Mouse (Mus musculus) heart, embryonic 10.5 days (tissue): ENCODE measurements around the gene Arhgef40. TPM values are rescaled to one million over a fixed set of nuclear protein-coding genes. Genes with fewer than 3 reads are reported as not detected.
A peak's percentile ranks its signal among the peaks of the same experiment; 100 is the strongest.

Experiments
- DNase-seq: peaks from one replicate; pipeline ENCODE4 v3.0.0-alpha.2; 2017; ENCODE audit warnings: low spot score
- H3K27ac ChIP-seq: fragments of 300-500 bp; sonication (generic); 2 replicates; pipeline ENCODE4 v1.5.1; 2016; ENCODE audit warnings: mild to moderate bottlenecking
- H3K27me3 ChIP-seq: fragments of 300-500 bp; sonication (generic); 2 replicates; pipeline ENCODE4 v1.6.1; 2016; ENCODE audit warnings: mild to moderate bottlenecking; ENCODE audit not compliant: poor library complexity, insufficient read depth, severe bottlenecking
- H3K36me3 ChIP-seq: fragments of 300-500 bp; sonication (generic); 2 replicates; pipeline ENCODE4 v1.6.1; 2016; ENCODE audit warnings: mild to moderate bottlenecking, moderate library complexity
- H3K4me1 ChIP-seq: fragments of 300-500 bp; sonication (generic); 2 replicates; pipeline ENCODE4 v1.6.1; 2016; ENCODE audit warnings: mild to moderate bottlenecking
- H3K4me3 ChIP-seq: fragments of 300-500 bp; sonication (generic); 2 replicates; pipeline ENCODE4 v1.5.1; 2016; ENCODE audit warnings: mild to moderate bottlenecking, moderate library complexity
- H3K9me3 ChIP-seq: fragments of 300-500 bp; sonication (generic); 2 replicates; pipeline ENCODE4 v1.6.1; 2016; ENCODE audit warnings: mild to moderate bottlenecking, moderate library complexity
- WGBS: fragments of 180-500 bp; shearing (Covaris S2); methylation state at CpG from one replicate; pipeline ENCODE4 v1.1.7; 2016; 5-methylcytosine and 5-hydroxymethylcytosine counted together
- polyA plus RNA-seq: library from polyadenylated mRNA; unstranded; fragments of >200 nt; fragmentation: Nextera tagmentation; extraction: Ambion mirVana; gene quantifications from 2 replicates; pipeline ENCODE4 v1.2.1, GENCODE M21; 2016

Arhgef40 gene
- polyA plus RNA-seq, 1 experiment from 2014 or later = 86.4 TPM

- Histone ChIP-seq H3K27me3 (no peaks in the 10 kb centered on the region), H3K27ac (peak overlapping the region; percentile 69), H3K9me3 (no peaks in the 10 kb centered on the region), H3K4me3 (no peak overlapping the region), H3K36me3 (peaks cover 74% of the 10 kb centered on the region), H3K4me1 (peaks cover 75% of the 10 kb centered on the region)
- no peak for DNase-seq
- 94% methylated on average over 23 of the region's 23 CpGs for WGBS
These were observed 22.3 kb downstream of the Arhgef40 start for GRCm38 (mm10) chr14:52006771-52007170.

GRCm38 (mm10) chr14:52008321-52009203 lies 24.0 kb downstream of the Arhgef40 start:
- Histone ChIP-seq H3K27me3 (no peaks in the 10 kb centered on the region), H3K9me3 (no peaks in the 10 kb centered on the region), H3K36me3 (peaks cover 56% of the 10 kb centered on the region), H3K4me3 (peak overlapping the region; percentile 28; the same call in 1 of the 2 replicates), H3K27ac (peak overlapping the region; percentile 47; the same call in 1 of the 2 replicates), H3K4me1 (peaks cover 85% of the 10 kb centered on the region)
- 54% methylated on average over 38 of the region's 38 CpGs for WGBS
- peak; percentile 91 for DNase-seq

DNA sequence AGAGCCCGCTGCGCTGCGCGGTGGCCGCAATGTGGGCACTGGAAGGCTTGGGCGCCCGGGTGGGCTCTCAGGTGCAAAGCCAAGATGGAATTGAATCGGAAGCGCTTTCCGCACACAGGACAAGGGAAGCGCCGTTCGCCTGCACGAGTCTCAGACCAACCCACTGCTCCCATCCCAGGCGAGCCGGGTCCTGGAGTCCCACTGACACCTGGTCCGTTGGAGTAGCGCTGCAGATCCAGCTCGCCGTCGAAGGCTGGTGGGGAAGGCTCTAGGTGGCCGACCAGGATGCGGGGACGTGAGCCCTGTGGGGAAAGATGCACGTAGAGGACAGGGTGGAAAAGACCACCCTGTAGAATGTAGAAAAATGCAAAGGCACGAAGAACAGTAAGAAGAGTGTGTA lies 24.8 kb downstream of the Arhgef40 start:
- Histone ChIP-seq H3K4me3 (peak overlapping the region; percentile 28; the same call in 1 of the 2 replicates), H3K27me3 (no peaks in the 10 kb centered on the region), H3K4me1 (peaks cover 77% of the 10 kb centered on the region), H3K36me3 (peaks cover 49% of the 10 kb centered on the region), H3K9me3 (no peaks in the 10 kb centered on the region), H3K27ac (peak overlapping the region; percentile 47; the same call in 1 of the 2 replicates)
- WGBS = 49% methylated on average over 26 of the region's 26 CpGs
- DNase-seq = no peak

DNA sequence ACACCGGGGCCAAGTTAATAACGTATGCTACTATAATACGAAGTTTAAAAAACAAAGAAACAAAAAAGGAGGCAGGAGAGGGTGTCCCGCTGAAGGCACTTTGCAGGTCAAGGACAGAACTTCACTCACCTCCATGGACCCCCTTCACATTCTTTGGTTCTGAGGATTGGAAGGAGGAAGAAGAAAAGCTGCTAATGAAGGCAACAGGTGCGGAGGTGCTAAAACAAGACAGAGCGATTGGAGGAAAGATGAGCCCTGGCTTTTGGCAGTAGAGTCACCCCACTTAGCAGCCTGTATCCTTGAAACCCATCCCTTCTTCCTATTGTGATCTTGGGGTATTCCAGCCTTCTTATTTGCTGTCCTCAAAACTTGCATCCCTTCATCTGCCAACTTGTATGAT lies 25.3 kb downstream of the Arhgef40 start:
- no peaks in the 10 kb centered on the region for H3K27me3 ChIP-seq
- H3K9me3 ChIP-seq = no peaks in the 10 kb centered on the region
- H3K36me3 ChIP-seq = peaks cover 44% of the 10 kb centered on the region
- peaks cover 72% of the 10 kb centered on the region for H3K4me1 ChIP-seq
- WGBS = 51% methylated on average over 6 of the region's 6 CpGs
- peak overlapping the region; percentile 53 for H3K4me3 ChIP-seq
- peak overlapping the region; percentile 82 for H3K27ac ChIP-seq
- no peak for DNase-seq

DNA sequence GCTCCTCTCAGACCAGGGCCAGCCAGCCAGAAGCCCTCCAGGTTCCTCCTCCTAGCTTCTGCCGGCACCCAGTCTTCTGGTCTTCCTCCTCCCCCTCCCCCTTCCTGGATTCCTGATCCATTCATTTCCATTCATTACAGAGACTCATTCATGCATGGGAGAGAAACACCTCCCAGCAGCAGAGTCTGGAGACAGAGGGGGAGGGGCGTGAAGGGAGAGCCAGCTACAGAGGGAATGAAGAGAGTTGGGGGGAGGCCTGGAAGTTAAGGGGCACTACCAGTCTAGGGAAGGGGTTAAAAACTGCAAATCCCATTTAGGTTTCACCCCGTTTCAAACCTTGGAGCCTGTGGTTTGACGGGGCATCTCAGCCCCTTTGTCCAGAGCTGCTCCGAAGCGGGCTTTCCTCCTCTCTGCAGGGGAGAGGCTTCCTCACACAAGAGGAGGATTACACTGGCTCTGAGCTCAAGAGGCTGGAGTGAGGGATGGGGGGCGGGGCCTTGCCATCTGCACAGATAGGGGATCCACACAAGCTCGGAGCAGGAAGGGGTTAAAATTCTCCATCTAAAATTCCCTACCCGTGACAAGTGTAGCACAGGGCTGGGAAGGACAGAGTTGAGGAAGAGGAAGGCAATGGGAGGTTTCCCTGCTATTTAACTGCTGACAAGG lies 26.1 kb downstream of the Arhgef40 start:
- peak overlapping the region; percentile 82 for H3K27ac ChIP-seq
- WGBS = under 1% methylated on average over 9 of the region's 9 CpGs
- peaks cover 37% of the 10 kb centered on the region for H3K36me3 ChIP-seq
- H3K27me3 ChIP-seq = no peaks in the 10 kb centered on the region
- no peaks in the 10 kb centered on the region for H3K9me3 ChIP-seq
- peak overlapping the region; percentile 53 for H3K4me3 ChIP-seq
- peaks cover 69% of the 10 kb centered on the region for H3K4me1 ChIP-seq
- no peak for DNase-seq

GRCm38 (mm10) chr14:52011683-52012082 lies 27.2 kb downstream of the Arhgef40 start:
- Histone ChIP-seq H3K9me3 (no peaks in the 10 kb centered on the region), H3K27ac (no peak overlapping the region), H3K27me3 (no peaks in the 10 kb centered on the region), H3K4me1 (peaks cover 69% of the 10 kb centered on the region), H3K36me3 (peaks cover 26% of the 10 kb centered on the region), H3K4me3 (no peak overlapping the region)
- no peak for DNase-seq
- WGBS = 62% methylated on average over 1 of the region's 1 CpGs

DNA sequence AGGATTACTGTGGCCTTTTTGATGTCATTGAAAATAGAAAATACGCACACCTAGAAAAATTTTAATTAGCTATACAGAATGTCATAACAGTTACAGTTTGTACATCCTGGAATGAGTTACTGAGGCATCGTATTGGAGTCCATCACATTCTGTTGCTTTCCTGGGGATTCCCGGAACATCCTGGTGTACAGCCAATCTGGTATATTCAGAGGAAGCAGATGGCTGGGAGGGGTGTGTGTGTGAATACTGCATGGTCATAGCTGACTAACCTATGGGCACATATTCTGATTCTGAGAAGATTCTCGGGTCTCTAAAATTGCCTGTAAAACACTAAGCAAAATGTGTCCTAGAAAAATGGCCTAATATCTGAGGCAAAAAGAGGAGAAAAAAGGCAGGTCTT lies 27.6 kb downstream of the Arhgef40 start:
- Histone ChIP-seq H3K27me3 (no peaks in the 10 kb centered on the region), H3K9me3 (no peaks in the 10 kb centered on the region), H3K36me3 (peaks cover 22% of the 10 kb centered on the region), H3K27ac (no peak overlapping the region), H3K4me1 (peaks cover 69% of the 10 kb centered on the region), H3K4me3 (no peak overlapping the region)
- no peak for DNase-seq
- WGBS = 77% methylated on average over 4 of the region's 4 CpGs

DNA sequence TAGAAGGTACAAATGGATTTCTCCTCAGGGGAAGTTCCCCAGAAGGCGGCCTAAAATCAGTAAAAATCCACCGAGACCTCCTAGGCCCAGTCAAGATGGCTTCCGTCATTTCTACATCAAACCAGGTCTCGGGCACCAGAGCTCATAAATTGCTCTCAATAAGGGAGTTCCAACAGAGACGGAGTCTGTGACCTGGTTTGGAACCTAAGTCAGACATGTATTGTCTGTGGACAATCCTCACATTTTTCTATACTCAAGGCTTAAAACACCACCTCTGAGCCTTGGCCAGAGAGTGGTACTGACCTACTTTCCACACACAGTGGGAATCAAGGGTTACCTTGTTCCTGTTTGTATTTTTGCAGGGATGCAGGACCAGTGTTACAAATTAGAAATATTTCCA lies 28.0 kb downstream of the Arhgef40 start:
- H3K27me3 ChIP-seq = no peaks in the 10 kb centered on the region
- no peaks in the 10 kb centered on the region for H3K9me3 ChIP-seq
- no peak overlapping the region for H3K4me3 ChIP-seq
- H3K27ac ChIP-seq = no peak overlapping the region
- WGBS = 91% methylated on average over 5 of the region's 5 CpGs
- peaks cover 72% of the 10 kb centered on the region for H3K4me1 ChIP-seq
- no peak for DNase-seq
- H3K36me3 ChIP-seq = peaks cover 17% of the 10 kb centered on the region

- H3K4me1 ChIP-seq = peaks cover 75% of the 10 kb centered on the region
- H3K9me3 ChIP-seq = no peaks in the 10 kb centered on the region
- no peaks in the 10 kb centered on the region for H3K27me3 ChIP-seq
- peak overlapping the region; percentile 82 for H3K4me3 ChIP-seq
- peaks cover 15% of the 10 kb centered on the region for H3K36me3 ChIP-seq
- peak overlapping the region; percentile 97 for H3K27ac ChIP-seq
- no peak for DNase-seq
- 71% methylated on average over 8 of the region's 8 CpGs for WGBS
These were observed 28.6 kb downstream of the Arhgef40 start for GRCm38 (mm10) chr14:52013021-52013610.

GRCm38 (mm10) chr14:52013771-52014219 lies 29.3 kb downstream of the Arhgef40 start:
- peaks cover 74% of the 10 kb centered on the region for H3K4me1 ChIP-seq
- H3K9me3 ChIP-seq = no peaks in the 10 kb centered on the region
- no peak for DNase-seq
- H3K27me3 ChIP-seq = no peaks in the 10 kb centered on the region
- WGBS = 8% methylated on average over 18 of the region's 24 CpGs
- peak overlapping the region; percentile 82 for H3K4me3 ChIP-seq
- peak overlapping the region; percentile 97 for H3K27ac ChIP-seq
- peaks cover 8% of the 10 kb centered on the region for H3K36me3 ChIP-seq

DNA sequence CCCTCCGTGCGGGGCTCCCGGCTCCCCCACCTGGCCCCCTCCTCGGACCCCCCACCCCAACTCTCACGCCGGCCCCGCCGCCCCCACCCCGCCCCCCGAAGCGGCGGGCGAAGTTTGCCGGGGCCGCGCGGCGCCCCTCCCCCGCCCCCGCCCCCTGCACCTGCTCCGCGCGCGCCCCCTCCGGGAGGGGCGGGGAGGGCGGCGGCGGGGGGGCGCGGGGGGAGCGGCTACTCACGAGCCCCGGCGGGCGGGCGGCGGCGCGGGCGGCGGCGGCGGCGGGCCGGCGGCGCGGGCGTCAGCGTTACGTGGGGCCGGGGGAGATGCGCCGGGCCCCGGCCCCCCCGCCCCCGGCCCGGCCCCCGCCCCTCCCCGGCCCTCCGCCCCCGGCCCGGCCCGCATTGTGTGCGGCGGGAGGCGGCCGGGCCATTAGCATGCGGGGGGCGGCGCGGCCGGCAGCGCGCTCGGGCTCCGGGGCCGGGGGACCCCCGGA lies 29.8 kb downstream of the Arhgef40 start:
- peak overlapping the region; percentile 82 for H3K4me3 ChIP-seq
- 2% methylated on average over 30 of the region's 80 CpGs for WGBS
- no peak for DNase-seq
- H3K27me3 ChIP-seq = no peaks in the 10 kb centered on the region
- H3K27ac ChIP-seq = peak overlapping the region; percentile 97
- H3K4me1 ChIP-seq = peaks cover 74% of the 10 kb centered on the region
- peaks cover 3% of the 10 kb centered on the region for H3K36me3 ChIP-seq
- H3K9me3 ChIP-seq = no peaks in the 10 kb centered on the region

DNA sequence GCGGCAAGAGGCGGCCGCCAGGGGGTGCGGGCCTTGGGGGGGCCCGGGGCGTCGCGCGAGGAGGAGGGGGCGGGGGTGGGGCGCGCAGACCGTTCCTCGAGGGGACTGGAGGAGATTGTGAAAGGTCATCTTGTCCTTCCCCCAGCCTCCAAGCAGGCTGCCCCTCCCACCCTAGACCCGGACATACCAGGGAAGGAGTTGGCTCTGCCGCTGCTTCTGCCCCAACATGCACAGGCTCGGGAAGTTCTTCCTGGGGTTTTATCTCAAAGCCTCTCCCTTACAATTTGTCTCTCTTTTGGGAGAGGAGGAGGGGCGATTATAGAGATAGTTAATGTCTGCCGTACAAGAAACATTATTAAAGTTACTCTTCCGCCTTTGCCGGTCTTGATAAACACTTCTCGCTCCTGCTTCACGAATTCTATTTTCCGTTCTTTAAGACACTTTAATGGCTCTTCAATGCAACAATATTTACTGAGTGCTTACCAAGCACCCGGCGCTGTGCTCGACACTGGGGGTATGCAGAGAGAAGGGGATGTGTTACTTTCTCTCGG lies 30.3 kb downstream of the Arhgef40 start:
- under 1% methylated on average over 25 of the region's 28 CpGs for WGBS
- Histone ChIP-seq H3K4me3 (peak overlapping the region; percentile 82), H3K27me3 (no peaks in the 10 kb centered on the region), H3K27ac (peak overlapping the region; percentile 97), H3K4me1 (peaks cover 69% of the 10 kb centered on the region), H3K36me3 (no peaks in the 10 kb centered on the region), H3K9me3 (no peaks in the 10 kb centered on the region)
- peak; percentile 93 for DNase-seq
